Mouse (Mus musculus): ENCODE measurements around the gene Acadl. TPM values are rescaled to one million over a fixed set of nuclear protein-coding genes. Genes with fewer than 3 reads are reported as not detected.

Gene Acadl
- polyA plus RNA-seq, 1 experiment from 2014 or later: 167 TPM

DNA sequence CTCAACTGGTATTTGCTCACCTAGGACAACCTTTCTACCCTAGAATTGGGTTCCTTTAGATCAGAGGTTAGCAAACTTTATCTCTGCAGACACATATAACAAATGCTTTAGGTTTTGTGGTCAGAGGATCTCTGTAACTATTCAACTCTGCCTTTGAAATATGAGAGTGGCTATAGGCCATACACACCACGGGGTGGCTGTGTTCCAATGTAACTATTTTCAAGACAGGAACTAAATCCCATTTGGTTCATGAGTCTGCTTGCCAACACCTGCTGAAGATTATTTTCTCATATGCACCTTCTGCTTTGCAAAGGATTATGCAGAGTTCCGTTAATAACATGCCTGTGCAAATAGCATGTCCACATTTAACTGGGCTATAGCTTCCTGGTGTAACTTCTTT is 80.8 kb downstream of the Acadl start:
- Histone ChIP-seq H3K36me3 (ENCODE audit: inconsistent target) (no peaks in the 10 kb centered on the region), H3K27ac (no peak overlapping the region), H3K4me3 (ENCODE audit: inconsistent target) (no peak overlapping the region), H3K79me2 (ENCODE audit: inconsistent target) (no peaks in the 10 kb centered on the region)
- WGBS (ENCODE audit: missing documents): 64% methylated on average over 2 of the region's 2 CpGs

DNA sequence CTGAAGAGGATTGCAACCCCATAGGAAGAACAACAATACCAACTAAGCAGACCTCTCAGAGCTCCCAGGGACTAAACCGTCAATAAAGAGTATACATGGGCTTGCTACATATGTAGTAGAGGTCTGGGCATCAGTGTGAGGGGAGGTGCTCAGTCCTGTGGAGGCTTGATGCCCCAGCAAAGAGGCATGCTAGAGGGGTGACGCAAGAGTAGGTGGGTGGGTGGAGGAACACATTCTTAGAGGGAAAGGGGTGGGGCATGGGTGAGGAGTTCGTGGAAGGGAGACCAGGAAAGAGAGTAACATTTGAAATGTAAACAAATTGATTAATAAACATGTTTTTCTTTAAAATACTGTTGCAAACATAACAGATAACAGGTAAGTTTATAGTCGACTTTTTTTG is 82.0 kb downstream of the Acadl start:
- Histone ChIP-seq H3K27ac (no peak overlapping the region), H3K36me3 (ENCODE audit: inconsistent target) (no peaks in the 10 kb centered on the region), H3K4me3 (ENCODE audit: inconsistent target) (no peak overlapping the region), H3K79me2 (ENCODE audit: inconsistent target) (no peaks in the 10 kb centered on the region)
- WGBS (ENCODE audit: missing documents): 81% methylated on average over 4 of the region's 4 CpGs

Other genes with a start within 250 kb of the Acadl start
- 27.1 to 39.0 TPM (median 31.5 TPM) in 3 replicates for gene Rpe, start 162.4 kb downstream of the Acadl start, polyA plus RNA-seq (2018)
- gene Kansl1l, start 45.7 kb downstream of the Acadl start, polyA plus RNA-seq (2018): 5.3 to 8.0 TPM (median 7.3 TPM) in 3 replicates
- not detected in 3 replicates for gene Myl1, start 82.1 kb upstream of the Acadl start, polyA plus RNA-seq (2018)
- gene Lancl1, start 175.6 kb upstream of the Acadl start, polyA plus RNA-seq (2018): 15.2 to 17.9 TPM (median 15.8 TPM) in 3 replicates